Mouse (Mus musculus) neural tube, embryonic 15.5 days (tissue): ENCODE results near the gene Kmt2e. TPM values are rescaled to one million over a fixed set of nuclear protein-coding genes. Genes with fewer than 3 reads are reported as not detected.

Experiments
- ATAC-seq: fragments of 200-750 bp; cut with Nextera tagmentation; 2 replicates; pipeline ENCODE4 v1.8.0; 2017; ENCODE audit warnings: mild to moderate bottlenecking, moderate TSS enrichment, moderate library complexity; ENCODE audit not compliant: low FRiP score
- H3K27ac ChIP-seq: fragments of 300-500 bp; sonication (generic); replicated peaks from 2 replicates; pipeline ENCODE4 v1.5.1; 2015; ENCODE audit warnings: mild to moderate bottlenecking, inconsistent platforms
- H3K27me3 ChIP-seq: fragments of 300-500 bp; sonication (generic); replicated peaks from 2 replicates; pipeline ENCODE4 v1.6.1; 2015; ENCODE audit warnings: inconsistent platforms
- H3K36me3 ChIP-seq: fragments of 300-500 bp; sonication (generic); 2 replicates; pipeline ENCODE4 v1.6.1; 2015; ENCODE audit warnings: inconsistent platforms
- H3K4me1 ChIP-seq: fragments of 300-500 bp; sonication (generic); 2 replicates; pipeline ENCODE4 v1.6.1; 2015; ENCODE audit warnings: inconsistent platforms
- H3K4me2 ChIP-seq: fragments of 300-500 bp; sonication (generic); 2 replicates; pipeline ENCODE4 v1.6.1; 2015; ENCODE audit warnings: inconsistent platforms, mild to moderate bottlenecking, moderate library complexity
- H3K4me3 ChIP-seq: fragments of 300-500 bp; sonication (generic); replicated peaks from 2 replicates; pipeline ENCODE4 v1.5.1; 2015; ENCODE audit warnings: mild to moderate bottlenecking, inconsistent platforms
- H3K9ac ChIP-seq: fragments of 300-500 bp; sonication (generic); replicated peaks from 2 replicates; pipeline ENCODE4 v1.6.1; 2015; ENCODE audit warnings: mild to moderate bottlenecking, inconsistent platforms
- H3K9me3 ChIP-seq: fragments of 300-500 bp; sonication (generic); replicated peaks from 2 replicates; pipeline ENCODE4 v1.6.1; 2016; ENCODE audit warnings: inconsistent platforms
- WGBS: fragments of 180-500 bp; shearing (Covaris S2); methylation state at CpG from one replicate; pipeline ENCODE4 v1.1.7; 2015; ENCODE audit warnings: mixed read lengths; 5-methylcytosine and 5-hydroxymethylcytosine counted together
- polyA plus RNA-seq: library from polyadenylated mRNA; unstranded; fragments of >200 nt; fragmentation: Nextera tagmentation; extraction: Ambion mirVana; gene quantifications from 2 replicates; pipeline ENCODE4 v1.2.1, GENCODE M21; 2015

The Kmt2e gene
- polyA plus RNA-seq, 1 experiment from 2014 or later: 147 TPM

GRCm38 (mm10) chr5:23411640-23412039, 22.6 kb upstream of the Kmt2e start:
- no peaks in the 10 kb centered on the region for H3K27me3 ChIP-seq
- no peak overlapping the region for H3K27ac ChIP-seq
- WGBS: 92% methylated on average over 10 of the region's 10 CpGs
- peaks cover 65% of the 10 kb centered on the region for H3K4me1 ChIP-seq
- H3K9ac ChIP-seq: no peak overlapping the region
- ATAC-seq: no peak
- H3K9me3 ChIP-seq: no peaks in the 10 kb centered on the region
- H3K4me3 ChIP-seq: no peak overlapping the region
- H3K36me3 ChIP-seq: peaks cover 13% of the 10 kb centered on the region; the same call in 1 of the 2 replicates
- H3K4me2 ChIP-seq: no peak overlapping the region

GRCm38 (mm10) chr5:23412247-23412948, 21.8 kb upstream of the Kmt2e start:
- Histone ChIP-seq H3K36me3 (peaks cover 13% of the 10 kb centered on the region; the same call in 1 of the 2 replicates), H3K9me3 (no peaks in the 10 kb centered on the region), H3K9ac (no peak overlapping the region), H3K4me1 (peaks cover 72% of the 10 kb centered on the region), H3K4me3 (no peak overlapping the region), H3K27ac (peak overlapping the region; percentile 74), H3K27me3 (no peaks in the 10 kb centered on the region), H3K4me2 (no peak overlapping the region)
- no peak for ATAC-seq
- 78% methylated on average over 5 of the region's 5 CpGs for WGBS

- H3K36me3 ChIP-seq: peaks cover 13% of the 10 kb centered on the region; the same call in 1 of the 2 replicates
- H3K4me1 ChIP-seq: peaks cover 72% of the 10 kb centered on the region
- peak overlapping the region; percentile 74 for H3K27ac ChIP-seq
- no peak overlapping the region for H3K9ac ChIP-seq
- H3K4me2 ChIP-seq: no peak overlapping the region
- H3K27me3 ChIP-seq: no peaks in the 10 kb centered on the region
- no peak overlapping the region for H3K4me3 ChIP-seq
- ATAC-seq: no peak
- H3K9me3 ChIP-seq: no peaks in the 10 kb centered on the region
- 10% methylated on average over 4 of the region's 4 CpGs for WGBS
Measured at GRCm38 (mm10) chr5:23413058-23413457, 21.2 kb upstream of the Kmt2e start.

GRCm38 (mm10) chr5:23413575-23414470, 20.4 kb upstream of the Kmt2e start:
- Histone ChIP-seq H3K9ac (no peak overlapping the region), H3K4me3 (no peak overlapping the region), H3K27me3 (no peaks in the 10 kb centered on the region), H3K27ac (peak overlapping the region; percentile 74), H3K36me3 (peaks cover 13% of the 10 kb centered on the region; the same call in 1 of the 2 replicates), H3K4me1 (peaks cover 73% of the 10 kb centered on the region), H3K4me2 (peak overlapping the region; percentile 15; the same call in 1 of the 2 replicates), H3K9me3 (no peaks in the 10 kb centered on the region)
- WGBS: 18% methylated on average over 12 of the region's 12 CpGs
- ATAC-seq: no peak

GRCm38 (mm10) chr5:23414490-23415126, 19.6 kb upstream of the Kmt2e start:
- no peak overlapping the region for H3K9ac ChIP-seq
- 23% methylated on average over 4 of the region's 4 CpGs for WGBS
- peak overlapping the region; percentile 74 for H3K27ac ChIP-seq
- ATAC-seq: no peak
- H3K27me3 ChIP-seq: no peaks in the 10 kb centered on the region
- peaks cover 81% of the 10 kb centered on the region for H3K4me1 ChIP-seq
- H3K36me3 ChIP-seq: peaks cover 12% of the 10 kb centered on the region; the same call in 1 of the 2 replicates
- H3K4me2 ChIP-seq: peak overlapping the region; percentile 15; the same call in 1 of the 2 replicates
- no peak overlapping the region for H3K4me3 ChIP-seq
- no peaks in the 10 kb centered on the region for H3K9me3 ChIP-seq

GRCm38 (mm10) chr5:23415571-23416285, 18.5 kb upstream of the Kmt2e start:
- Histone ChIP-seq H3K27ac (peak overlapping the region; percentile 74), H3K9ac (no peak overlapping the region), H3K4me3 (no peak overlapping the region), H3K4me1 (peaks cover 91% of the 10 kb centered on the region), H3K36me3 (peaks cover 3% of the 10 kb centered on the region; the same call in 1 of the 2 replicates), H3K9me3 (no peaks in the 10 kb centered on the region), H3K4me2 (peak overlapping the region; percentile 29), H3K27me3 (no peaks in the 10 kb centered on the region)
- WGBS: 29% methylated on average over 7 of the region's 7 CpGs
- ATAC-seq: peak; percentile 50; the same call in 1 of the 2 replicates

- WGBS: 29% methylated on average over 6 of the region's 6 CpGs
Measured at GRCm38 (mm10) chr5:23416286-23416643, 18.0 kb upstream of the Kmt2e start.

GRCm38 (mm10) chr5:23417716-23418115, 16.5 kb upstream of the Kmt2e start:
- H3K4me2 ChIP-seq: peak overlapping the region; percentile 76
- H3K27ac ChIP-seq: peak overlapping the region; percentile 97
- peak overlapping the region; percentile 74 for H3K9ac ChIP-seq
- no peaks in the 10 kb centered on the region for H3K27me3 ChIP-seq
- no peaks in the 10 kb centered on the region for H3K9me3 ChIP-seq
- peaks cover 77% of the 10 kb centered on the region for H3K4me1 ChIP-seq
- WGBS: 73% methylated on average over 2 of the region's 2 CpGs
- no peaks in the 10 kb centered on the region for H3K36me3 ChIP-seq
- H3K4me3 ChIP-seq: peak overlapping the region; percentile 56
- ATAC-seq: no peak

More at GRCm38 (mm10) chr5:23416286-23416643, 18.0 kb upstream of the Kmt2e start:
- Histone ChIP-seq H3K27me3 (no peaks in the 10 kb centered on the region), H3K4me3 (no peak overlapping the region), H3K9me3 (no peaks in the 10 kb centered on the region), H3K36me3 (peaks cover 3% of the 10 kb centered on the region; the same call in 1 of the 2 replicates), H3K9ac (no peak overlapping the region), H3K4me2 (peak overlapping the region; percentile 29), H3K4me1 (peaks cover 89% of the 10 kb centered on the region), H3K27ac (peak overlapping the region; percentile 63)
- no peak for ATAC-seq

GRCm38 (mm10) chr5:23418147-23418781, 16.0 kb upstream of the Kmt2e start:
- Histone ChIP-seq H3K36me3 (peaks cover 4% of the 10 kb centered on the region), H3K4me1 (peaks cover 72% of the 10 kb centered on the region), H3K4me2 (peak overlapping the region; percentile 76), H3K9me3 (no peaks in the 10 kb centered on the region), H3K27ac (peak overlapping the region; percentile 97), H3K4me3 (peak overlapping the region; percentile 56), H3K27me3 (no peaks in the 10 kb centered on the region), H3K9ac (peak overlapping the region; percentile 74)
- ATAC-seq: peak; percentile 85
- under 1% methylated on average over 40 of the region's 40 CpGs for WGBS

- Histone ChIP-seq H3K36me3 (peaks cover 8% of the 10 kb centered on the region), H3K9me3 (no peaks in the 10 kb centered on the region), H3K9ac (peak overlapping the region; percentile 74), H3K4me2 (peak overlapping the region; percentile 76), H3K4me1 (peaks cover 67% of the 10 kb centered on the region), H3K27me3 (no peaks in the 10 kb centered on the region), H3K27ac (peak overlapping the region; percentile 97), H3K4me3 (peak overlapping the region; percentile 56)
- ATAC-seq: peak; percentile 3
- WGBS: 4% methylated on average over 18 of the region's 18 CpGs
Measured at GRCm38 (mm10) chr5:23418797-23419595, 15.2 kb upstream of the Kmt2e start.
